Mouse (Mus musculus): ENCODE measurements around the gene Gng12. TPM values are rescaled to one million over a fixed set of nuclear protein-coding genes. Genes with fewer than 3 reads are reported as not detected.

The Gng12 gene
- polyA plus RNA-seq, 1 experiment from 2014 or later, result 73.9 TPM

DNA sequence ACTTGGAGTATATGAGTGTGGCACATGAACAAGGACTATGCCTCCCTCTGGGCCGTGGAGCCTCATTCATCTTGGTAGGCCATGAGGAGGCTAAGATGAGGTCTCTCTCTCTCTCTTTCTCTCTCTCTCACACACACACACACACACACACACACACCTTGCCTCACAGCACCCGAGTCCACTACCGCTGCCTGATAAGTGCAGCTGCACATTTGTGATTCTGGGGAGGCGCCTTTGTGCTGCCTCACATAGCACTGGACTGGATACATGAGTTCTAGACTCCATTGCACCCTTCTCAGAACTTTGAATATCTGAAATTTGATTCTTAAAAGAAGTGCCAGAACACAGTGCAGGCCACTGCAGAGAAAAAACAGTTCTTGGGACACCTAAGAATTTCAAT lies 79.3 kb downstream of the Gng12 start:
- 78% methylated on average over 4 of the region's 4 CpGs for WGBS
- Histone ChIP-seq H3K27ac (replicated peaks in 1 of 2; ENCODE audit: control insufficient read depth in 1 of 2, insufficient read depth in 1 of 2, low read depth in 2 of 2, low read length in 2 of 2) (no peak overlapping the region), H3K4me3 (ENCODE audit: control insufficient read depth in 1 of 2, insufficient read depth in 1 of 2, low read depth in 1 of 2, low read length in 2 of 2) (no peak overlapping the region), H3K4me1 (ENCODE audit: control insufficient read depth in 2 of 2, insufficient read depth in 2 of 2, low read length in 2 of 2) (peaks cover 0 to 16% of the 10 kb centered on the region in 2 experiments; a peak in 1 of 4 replicates), H3K9ac (ENCODE audit: low read length) (no peak overlapping the region), H3K9me3 (ENCODE audit: control insufficient read depth, low read length) (no peaks in the 10 kb centered on the region), H3K27me3 (ENCODE audit: control insufficient read depth, insufficient read depth, low read length) (no peaks in the 10 kb centered on the region), H3K36me3 (ENCODE audit: control insufficient read depth, insufficient read depth, low read length) (no peaks in the 10 kb centered on the region), H3K4me2 (ENCODE audit: low read length) (no peak overlapping the region)
- ATAC-seq (ENCODE audit: insufficient number of reproducible peaks, insufficient read depth, low FRiP score, low read depth), result no peak

DNA sequence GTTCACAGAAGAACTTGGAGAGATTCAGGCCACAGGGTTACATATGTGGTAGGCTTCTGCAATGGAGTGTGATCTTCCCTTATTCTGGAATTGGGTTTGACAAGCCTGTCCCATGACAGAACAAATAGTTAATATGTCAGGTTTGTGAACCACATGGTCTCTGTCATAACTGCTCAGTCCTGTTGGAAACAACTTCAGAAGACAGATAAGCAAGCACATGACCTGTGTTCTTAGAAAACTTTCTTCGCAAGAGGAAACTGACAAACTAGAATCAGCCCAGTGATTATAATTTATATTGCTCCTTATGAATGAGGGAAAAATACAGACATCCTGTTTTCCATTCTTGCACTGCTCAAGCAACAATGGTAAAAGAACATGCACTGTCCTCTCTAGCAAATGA lies 83.0 kb downstream of the Gng12 start:
- Histone ChIP-seq H3K27me3 (ENCODE audit: control insufficient read depth, insufficient read depth, low read length) (no peaks in the 10 kb centered on the region), H3K9ac (ENCODE audit: low read length) (no peak overlapping the region), H3K4me3 (ENCODE audit: control insufficient read depth in 1 of 2, insufficient read depth in 1 of 2, low read depth in 1 of 2, low read length in 2 of 2) (no peak overlapping the region), H3K4me2 (ENCODE audit: low read length) (no peak overlapping the region), H3K36me3 (ENCODE audit: control insufficient read depth, insufficient read depth, low read length) (no peaks in the 10 kb centered on the region), H3K9me3 (ENCODE audit: control insufficient read depth, low read length) (no peaks in the 10 kb centered on the region), H3K4me1 (ENCODE audit: control insufficient read depth in 2 of 2, insufficient read depth in 2 of 2, low read length in 2 of 2) (peaks cover 0 to 9% of the 10 kb centered on the region in 2 experiments; a peak in 1 of 4 replicates), H3K27ac (replicated peaks in 1 of 2; ENCODE audit: control insufficient read depth in 1 of 2, insufficient read depth in 1 of 2, low read depth in 2 of 2, low read length in 2 of 2) (no peak overlapping the region)
- ATAC-seq (ENCODE audit: insufficient number of reproducible peaks, insufficient read depth, low FRiP score, low read depth), result no peak
- 34% methylated on average over 1 of the region's 1 CpGs for WGBS

DNA sequence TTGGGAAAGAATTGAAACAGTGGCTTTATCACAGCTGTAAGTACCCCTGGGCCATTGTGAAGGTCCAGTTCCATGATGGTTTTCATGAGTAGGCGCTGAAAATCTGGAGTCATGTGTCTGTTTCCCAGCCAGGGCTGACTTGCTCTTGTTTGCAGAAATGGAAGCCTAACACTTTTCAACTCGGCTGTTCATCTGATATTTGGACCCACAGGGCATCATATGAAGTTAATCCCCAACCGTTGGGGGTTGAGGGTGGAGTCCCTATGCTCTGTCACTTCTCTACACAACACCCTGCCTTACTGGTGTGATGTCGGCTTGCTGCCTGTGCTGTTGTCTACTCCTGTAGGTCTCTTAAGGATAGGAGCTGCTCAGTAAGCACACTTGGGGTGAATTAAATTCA lies 83.8 kb downstream of the Gng12 start:
- ATAC-seq (ENCODE audit: insufficient number of reproducible peaks, insufficient read depth, low FRiP score, low read depth), result no peak
- no peaks in the 10 kb centered on the region for H3K27me3 ChIP-seq (ENCODE audit: control insufficient read depth, insufficient read depth, low read length)
- H3K4me1 ChIP-seq (ENCODE audit: control insufficient read depth in 2 of 2, insufficient read depth in 2 of 2, low read length in 2 of 2), result peaks cover 0 to 9% of the 10 kb centered on the region in 2 experiments; a peak in 1 of 4 replicates
- H3K4me3 ChIP-seq (ENCODE audit: control insufficient read depth in 1 of 2, insufficient read depth in 1 of 2, low read depth in 1 of 2, low read length in 2 of 2), result no peak overlapping the region
- 76% methylated on average over 4 of the region's 4 CpGs for WGBS
- no peak overlapping the region for H3K9ac ChIP-seq (ENCODE audit: low read length)
- no peaks in the 10 kb centered on the region for H3K9me3 ChIP-seq (ENCODE audit: control insufficient read depth, low read length)
- H3K36me3 ChIP-seq (ENCODE audit: control insufficient read depth, insufficient read depth, low read length), result no peaks in the 10 kb centered on the region
- H3K27ac ChIP-seq (replicated peaks in 1 of 2; ENCODE audit: control insufficient read depth in 1 of 2, insufficient read depth in 1 of 2, low read depth in 2 of 2, low read length in 2 of 2), result no peak overlapping the region
- H3K4me2 ChIP-seq (ENCODE audit: low read length), result no peak overlapping the region

DNA sequence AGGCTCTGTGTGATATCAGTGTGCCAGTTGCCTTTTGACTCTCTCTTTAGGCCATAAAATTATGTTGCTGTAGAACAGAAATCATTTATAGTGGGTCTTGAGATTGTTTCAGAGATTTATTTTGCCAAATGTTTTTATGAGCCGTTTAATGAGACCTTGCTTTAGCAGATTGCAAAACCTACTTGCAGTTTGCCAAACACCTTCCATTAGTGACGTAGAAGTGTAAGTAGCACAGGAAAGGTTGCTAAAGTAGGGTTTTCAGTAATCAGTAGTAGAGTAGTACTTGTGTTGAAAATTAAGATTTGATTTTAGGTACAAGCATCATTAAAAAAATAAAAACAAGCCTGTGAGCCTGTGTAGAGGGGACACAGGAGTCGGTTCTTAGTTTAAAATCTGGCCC lies 85.2 kb downstream of the Gng12 start:
- Histone ChIP-seq H3K9ac (ENCODE audit: low read length) (no peak overlapping the region), H3K27me3 (ENCODE audit: control insufficient read depth, insufficient read depth, low read length) (no peaks in the 10 kb centered on the region), H3K4me1 (ENCODE audit: control insufficient read depth in 2 of 2, insufficient read depth in 2 of 2, low read length in 2 of 2) (0 out of 4 replicates have a peak, but pooled peaks cover 0 to 9% of the 10 kb centered on the region in 2 experiments), H3K27ac (replicated peaks in 1 of 2; ENCODE audit: control insufficient read depth in 1 of 2, insufficient read depth in 1 of 2, low read depth in 2 of 2, low read length in 2 of 2) (no peak overlapping the region), H3K4me3 (ENCODE audit: control insufficient read depth in 1 of 2, insufficient read depth in 1 of 2, low read depth in 1 of 2, low read length in 2 of 2) (no peak overlapping the region), H3K9me3 (ENCODE audit: control insufficient read depth, low read length) (no peaks in the 10 kb centered on the region), H3K4me2 (ENCODE audit: low read length) (no peak overlapping the region), H3K36me3 (ENCODE audit: control insufficient read depth, insufficient read depth, low read length) (no peaks in the 10 kb centered on the region)
- no peak for ATAC-seq (ENCODE audit: insufficient number of reproducible peaks, insufficient read depth, low FRiP score, low read depth)
- 91% methylated on average over 3 of the region's 3 CpGs for WGBS

DNA sequence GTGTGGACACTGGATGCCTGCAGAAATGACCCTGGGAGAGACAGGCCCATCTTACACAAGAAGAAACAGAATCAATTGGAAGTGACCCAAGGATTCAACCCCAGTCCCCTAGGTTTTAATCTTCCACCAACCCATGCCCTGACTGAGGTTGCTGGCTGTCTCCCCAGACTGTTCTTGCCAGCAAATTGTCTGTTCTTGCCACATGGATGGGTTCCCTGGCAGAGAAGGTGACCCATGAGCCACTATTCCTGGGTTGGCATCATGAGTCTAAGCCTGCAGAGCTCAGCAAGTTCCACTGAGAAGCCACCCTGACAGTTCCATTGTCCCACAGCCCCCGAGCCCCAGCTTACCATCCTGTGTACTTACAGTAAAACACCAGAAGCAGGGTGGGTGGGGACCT lies 85.7 kb downstream of the Gng12 start:
- H3K36me3 ChIP-seq (ENCODE audit: control insufficient read depth, insufficient read depth, low read length), result no peaks in the 10 kb centered on the region
- no peaks in the 10 kb centered on the region for H3K27me3 ChIP-seq (ENCODE audit: control insufficient read depth, insufficient read depth, low read length)
- 0 out of 4 replicates have a peak, but pooled peaks cover 0 to 9% of the 10 kb centered on the region in 2 experiments for H3K4me1 ChIP-seq (ENCODE audit: control insufficient read depth in 2 of 2, insufficient read depth in 2 of 2, low read length in 2 of 2)
- H3K9me3 ChIP-seq (ENCODE audit: control insufficient read depth, low read length), result no peaks in the 10 kb centered on the region
- no peak overlapping the region for H3K9ac ChIP-seq (ENCODE audit: low read length)
- ATAC-seq (ENCODE audit: insufficient number of reproducible peaks, insufficient read depth, low FRiP score, low read depth), result no peak
- no peak overlapping the region for H3K4me3 ChIP-seq (ENCODE audit: control insufficient read depth in 1 of 2, insufficient read depth in 1 of 2, low read depth in 1 of 2, low read length in 2 of 2)
- H3K27ac ChIP-seq (replicated peaks in 1 of 2; ENCODE audit: control insufficient read depth in 1 of 2, insufficient read depth in 1 of 2, low read depth in 2 of 2, low read length in 2 of 2), result no peak overlapping the region
- 75% methylated on average over 1 of the region's 1 CpGs for WGBS
- no peak overlapping the region for H3K4me2 ChIP-seq (ENCODE audit: low read length)

DNA sequence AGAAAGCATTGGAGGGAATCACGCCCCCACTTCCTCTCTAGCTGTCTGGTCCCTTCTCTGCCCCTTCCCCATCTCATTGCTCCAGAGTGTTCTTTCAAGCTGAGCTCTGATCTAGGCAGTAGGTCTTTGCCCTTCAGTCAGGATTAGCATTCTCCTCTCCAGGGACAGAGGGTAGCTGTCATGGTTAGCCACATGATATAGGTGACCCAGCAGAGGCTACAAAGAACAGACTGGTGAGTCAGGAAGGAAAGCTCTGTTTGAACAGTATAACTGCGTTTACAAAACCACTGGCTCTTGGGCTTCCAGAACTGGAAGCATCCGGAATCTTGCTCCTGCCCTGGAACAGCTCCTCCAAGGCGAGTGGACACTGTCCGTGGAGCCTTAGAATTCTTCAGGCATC lies 87.9 kb downstream of the Gng12 start:
- Histone ChIP-seq H3K27ac (replicated peaks in 1 of 2; ENCODE audit: control insufficient read depth in 1 of 2, insufficient read depth in 1 of 2, low read depth in 2 of 2, low read length in 2 of 2) (no peak overlapping the region), H3K27me3 (ENCODE audit: control insufficient read depth, insufficient read depth, low read length) (no peaks in the 10 kb centered on the region), H3K9ac (ENCODE audit: low read length) (no peak overlapping the region), H3K4me3 (ENCODE audit: control insufficient read depth in 1 of 2, insufficient read depth in 1 of 2, low read depth in 1 of 2, low read length in 2 of 2) (no peak overlapping the region), H3K9me3 (ENCODE audit: control insufficient read depth, low read length) (no peaks in the 10 kb centered on the region), H3K36me3 (ENCODE audit: control insufficient read depth, insufficient read depth, low read length) (no peaks in the 10 kb centered on the region), H3K4me1 (ENCODE audit: control insufficient read depth in 2 of 2, insufficient read depth in 2 of 2, low read length in 2 of 2) (peaks cover 0 to 6% of the 10 kb centered on the region in 2 experiments; a peak in 1 of 4 replicates), H3K4me2 (ENCODE audit: low read length) (no peak overlapping the region)
- ATAC-seq (ENCODE audit: insufficient number of reproducible peaks, insufficient read depth, low FRiP score, low read depth), result no peak
- 73% methylated on average over 5 of the region's 5 CpGs for WGBS

DNA sequence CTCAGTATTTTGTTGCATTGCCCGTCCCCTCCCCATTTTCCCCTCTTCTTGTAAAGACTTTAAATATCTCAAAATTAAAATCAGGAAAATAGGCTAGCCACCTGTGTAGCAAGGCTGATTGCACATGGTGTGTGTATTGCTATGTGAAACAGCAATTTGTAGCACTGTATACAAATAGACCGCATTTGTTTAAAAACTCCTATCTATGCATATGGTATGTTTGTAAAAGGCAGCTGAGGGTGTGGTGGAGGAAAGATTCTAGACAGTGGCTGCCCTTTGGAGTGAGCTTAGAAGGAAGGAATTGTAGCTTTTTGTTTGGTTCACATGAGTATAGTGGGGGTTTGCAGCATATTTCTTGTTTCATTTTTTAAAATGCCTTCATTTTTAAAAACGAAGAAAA lies 88.5 kb downstream of the Gng12 start:
- H3K9ac ChIP-seq (ENCODE audit: low read length), result no peak overlapping the region
- H3K4me1 ChIP-seq (ENCODE audit: control insufficient read depth in 2 of 2, insufficient read depth in 2 of 2, low read length in 2 of 2), result peaks cover 0 to 4% of the 10 kb centered on the region in 2 experiments; a peak in 1 of 4 replicates
- no peak for ATAC-seq (ENCODE audit: insufficient number of reproducible peaks, insufficient read depth, low FRiP score, low read depth)
- no peaks in the 10 kb centered on the region for H3K36me3 ChIP-seq (ENCODE audit: control insufficient read depth, insufficient read depth, low read length)
- H3K27ac ChIP-seq (replicated peaks in 1 of 2; ENCODE audit: control insufficient read depth in 1 of 2, insufficient read depth in 1 of 2, low read depth in 2 of 2, low read length in 2 of 2), result no peak overlapping the region
- H3K9me3 ChIP-seq (ENCODE audit: control insufficient read depth, low read length), result no peaks in the 10 kb centered on the region
- H3K27me3 ChIP-seq (ENCODE audit: control insufficient read depth, insufficient read depth, low read length), result no peaks in the 10 kb centered on the region
- WGBS, result 88% methylated on average over 3 of the region's 3 CpGs
- no peak overlapping the region for H3K4me2 ChIP-seq (ENCODE audit: low read length)
- H3K4me3 ChIP-seq (ENCODE audit: control insufficient read depth in 1 of 2, insufficient read depth in 1 of 2, low read depth in 1 of 2, low read length in 2 of 2), result no peak overlapping the region

DNA sequence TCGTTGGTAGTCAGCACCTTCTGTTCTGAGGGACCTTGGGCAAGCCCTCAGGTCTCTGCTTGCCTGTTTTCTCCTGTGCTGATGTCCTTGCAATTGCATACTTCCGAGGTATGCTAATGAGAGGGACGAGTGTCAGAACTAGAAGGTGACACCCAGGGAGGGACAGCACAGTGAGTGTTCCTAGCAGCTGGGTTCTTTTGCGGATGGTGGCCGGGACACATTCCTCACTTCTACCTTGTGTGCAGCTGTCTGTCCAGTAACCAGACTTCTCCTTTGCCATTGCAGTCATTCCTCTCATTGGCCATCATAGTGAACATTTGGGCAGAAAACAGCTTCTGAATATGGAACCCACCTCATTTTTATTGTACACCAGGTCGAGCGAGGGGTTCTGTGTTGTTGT lies 89.3 kb downstream of the Gng12 start:
- Histone ChIP-seq H3K9ac (ENCODE audit: low read length) (no peak overlapping the region), H3K27ac (replicated peaks in 1 of 2; ENCODE audit: control insufficient read depth in 1 of 2, insufficient read depth in 1 of 2, low read depth in 2 of 2, low read length in 2 of 2) (no peak overlapping the region), H3K9me3 (ENCODE audit: control insufficient read depth, low read length) (no peaks in the 10 kb centered on the region), H3K27me3 (ENCODE audit: control insufficient read depth, insufficient read depth, low read length) (no peaks in the 10 kb centered on the region), H3K4me2 (ENCODE audit: low read length) (no peak overlapping the region), H3K36me3 (ENCODE audit: control insufficient read depth, insufficient read depth, low read length) (no peaks in the 10 kb centered on the region), H3K4me1 (ENCODE audit: control insufficient read depth in 2 of 2, insufficient read depth in 2 of 2, low read length in 2 of 2) (peaks cover 0 to 4% of the 10 kb centered on the region in 2 experiments; a peak in 1 of 4 replicates), H3K4me3 (ENCODE audit: control insufficient read depth in 1 of 2, insufficient read depth in 1 of 2, low read depth in 1 of 2, low read length in 2 of 2) (no peak overlapping the region)
- 63% methylated on average over 7 of the region's 7 CpGs for WGBS
- ATAC-seq (ENCODE audit: insufficient number of reproducible peaks, insufficient read depth, low FRiP score, low read depth), result no peak
